16 mouse cellular contexts compared by ENCODE assay signal in genomic region chr5:129169567-129169966, GRCm38 (mm10).
A peak's percentile ranks its signal among the peaks of the same experiment; 100 is the strongest.
DNase-seq lines count a peak whose midpoint lies in the region; ATAC-seq and TF ChIP-seq lines count a peak whose summit lies in the region.
"Had no signal": no experiment of that assay in that cellular context is flagged by ENCODE, and none has a peak within 500 bp of the region (broad histone marks: within the 10 kb centered on the region; RNA-seq: fewer than 3 reads in every experiment).

No protein-coding gene starts in this region.

- whole genome bisulfite sequencing in heart, embryonic 10.5 days, result 28% methylated on average over 4 of the region's 4 CpGs
- WGBS in kidney, embryonic 16.5 days, result 6% methylated on average over 4 of the region's 4 CpGs
- 37% methylated on average over 4 of the region's 4 CpGs for WGBS in kidney, adult 2 months

- no peak overlapping the region for H3K4me2 ChIP-seq in kidney, embryonic 16.5 days (replicated peaks; ENCODE audit: low read depth, low read length)
- H3K4me2 ChIP-seq: limb, embryonic 12.5 days had no signal

- H3K4me1 ChIP-seq in heart, embryonic 10.5 days, result peaks cover 25% of the 10 kb centered on the region
- H3K4me1 ChIP-seq in kidney, embryonic 16.5 days (ENCODE audit: insufficient read depth, low read length), result peaks cover 26% of the 10 kb centered on the region
- no peaks in the 10 kb centered on the region for H3K4me1 ChIP-seq in kidney, adult 2 months (ENCODE audit: control insufficient read depth, insufficient read depth, low read length)

- peak overlapping the region; percentile 17; the same call in 1 of the 2 replicates for H3K27ac ChIP-seq in heart, embryonic 10.5 days
- peak overlapping the region; percentile 63 for H3K27ac ChIP-seq in kidney, embryonic 16.5 days (ENCODE audit: low read length)
- H3K27ac ChIP-seq in kidney, adult 2 months (ENCODE audit: insufficient read depth, low read depth, low read length), result no peak overlapping the region
- H3K27ac ChIP-seq: limb, embryonic 12.5 days; liver, embryonic 14.5 days had no signal

- TF ChIP-seq CTCF in kidney, adult 2 months (conservative IDR thresholded peaks at IDR 0.05; ENCODE audit: insufficient read depth, insufficient read length, low read depth, low read length), result no peak

- no peak for TF ChIP-seq POLR2A in kidney, adult 2 months (IDR thresholded peaks at IDR 0.05; ENCODE audit: low read depth, low read length)

- H3K9me3 ChIP-seq in heart, embryonic 10.5 days, result no peaks in the 10 kb centered on the region
- no peaks in the 10 kb centered on the region for H3K9me3 ChIP-seq in kidney, embryonic 16.5 days (ENCODE audit: low read length)
- H3K9me3 ChIP-seq: limb, embryonic 12.5 days had no signal

- DNase-seq in heart, embryonic 10.5 days (ENCODE audit: low spot score), result no peak
- DNase-seq in heart, postnatal 4 days, result no peak
- DNase-seq in kidney, adult 2 months, result no peak
- peak; percentile 41 for DNase-seq in ES-CJ7 (ENCODE audit: low read depth, low spot score)
- peak; percentile 42 for DNase-seq in forelimb bud, embryonic 11.5 days (ENCODE audit: low read depth, low spot score)
- no peak for DNase-seq in layer of hippocampus, adult 9-11 months
- DNase-seq: cerebellum, adult 11-12 months; kidney, postnatal 25 days; lung, postnatal 14 days; right cerebral cortex, adult 18-20 months; thymus, adult 2 months had no signal

- 0 out of 2 replicates have a peak, but pooled peaks have one; percentile 11 for ATAC-seq in kidney, embryonic 16.5 days (ENCODE audit: low FRiP score, low TSS enrichment)
- ATAC-seq in megakaryocyte-erythroid progenitor cell, adult 5-6 weeks (replicated peaks; ENCODE audit: low FRiP score, low TSS enrichment, poor library complexity, severe bottlenecking), result no peak

- H3K27me3 ChIP-seq in heart, embryonic 10.5 days (ENCODE audit: insufficient read depth, poor library complexity, severe bottlenecking), result no peaks in the 10 kb centered on the region
- no peaks in the 10 kb centered on the region for H3K27me3 ChIP-seq in kidney, embryonic 16.5 days (ENCODE audit: insufficient read depth, low read length)
- H3K27me3 ChIP-seq in kidney, adult 2 months (replicated peaks; ENCODE audit: control insufficient read depth, insufficient read depth, low read length), result no peaks in the 10 kb centered on the region

- no peak overlapping the region for H3K4me3 ChIP-seq in heart, embryonic 10.5 days
- H3K4me3 ChIP-seq in kidney, embryonic 16.5 days (ENCODE audit: low read length), result no peak overlapping the region
- H3K4me3 ChIP-seq in kidney, adult 2 months (ENCODE audit: insufficient read depth, low read depth, low read length), result no peak overlapping the region
- H3K4me3 ChIP-seq: limb, embryonic 12.5 days had no signal

- H3K36me3 ChIP-seq in heart, embryonic 10.5 days, result no peaks in the 10 kb centered on the region
- H3K36me3 ChIP-seq in kidney, embryonic 16.5 days (ENCODE audit: insufficient read depth, low read length), result no peaks in the 10 kb centered on the region
- H3K36me3 ChIP-seq in kidney, adult 2 months (ENCODE audit: control insufficient read depth, insufficient read depth, low read length), result no peaks in the 10 kb centered on the region
- H3K36me3 ChIP-seq: G1E; limb, embryonic 12.5 days had no signal

- H3K9ac ChIP-seq in kidney, embryonic 16.5 days (replicated peaks; ENCODE audit: low read length), result no peak overlapping the region; the same call in 1 of the 2 replicates
- H3K9ac ChIP-seq: limb, embryonic 12.5 days; liver, embryonic 14.5 days had no signal

Comparison
In these comparisons a context has a peak if more than half of its experiments do, and no peak if none do; other contexts are left out.
1. DNase-seq: peak in ES-CJ7 (single experiment) and forelimb bud, embryonic 11.5 days (single experiment); none in heart, embryonic 10.5 days (single experiment), heart, postnatal 4 days (single experiment), kidney, adult 2 months (single experiment) and layer of hippocampus, adult 9-11 months (single experiment).